Mouse (Mus musculus) thymus, postnatal 25 days (tissue): ENCODE measurements around the gene Agfg1.

Source experiments
- DNase-seq: peaks from one replicate; pipeline ENCODE4 v3.0.0; 2022

The Agfg1 gene

GRCm38 (mm10) chr1:82825783-82826182 lies 13.5 kb upstream of the Agfg1 start:
- DNase-seq, result no peak

GRCm38 (mm10) chr1:82826911-82827310 lies 12.4 kb upstream of the Agfg1 start:
- DNase-seq, result no peak

GRCm38 (mm10) chr1:82830771-82831170 lies 8.5 kb upstream of the Agfg1 start:
- no peak for DNase-seq

GRCm38 (mm10) chr1:82831547-82832240 lies 7.6 kb upstream of the Agfg1 start:
- DNase-seq, result no peak

DNA sequence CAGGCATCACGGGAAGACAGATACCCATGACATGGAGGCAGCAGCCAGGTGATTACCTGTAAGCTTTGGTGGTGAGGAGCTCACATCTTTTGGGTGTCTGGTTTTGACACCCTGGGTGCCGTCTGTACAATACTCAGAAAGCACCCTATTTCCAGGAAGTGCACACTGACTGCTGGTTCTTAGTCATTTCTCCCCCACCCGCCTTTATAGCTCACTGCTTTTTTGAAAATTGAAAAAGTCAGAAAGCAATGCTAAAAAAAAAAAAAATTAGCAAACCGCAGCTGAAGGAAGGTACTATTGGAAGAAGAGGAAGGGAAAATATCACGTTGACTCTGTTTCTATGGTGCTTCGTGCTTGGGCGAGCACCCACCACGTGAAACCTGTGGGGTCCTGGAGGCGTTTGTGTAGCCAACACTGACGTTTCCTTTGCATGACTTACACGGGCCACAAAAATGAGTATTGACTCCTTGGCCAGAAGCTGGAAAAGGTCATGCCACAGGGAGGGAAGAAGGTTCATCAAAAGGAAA lies 6.7 kb upstream of the Agfg1 start:
- peak; percentile 34 for DNase-seq

GRCm38 (mm10) chr1:82833501-82833900 lies 5.8 kb upstream of the Agfg1 start:
- no peak for DNase-seq

GRCm38 (mm10) chr1:82834572-82834971 lies 4.7 kb upstream of the Agfg1 start:
- no peak for DNase-seq

GRCm38 (mm10) chr1:82836342-82837217 lies 2.7 kb upstream of the Agfg1 start:
- no peak for DNase-seq

DNA sequence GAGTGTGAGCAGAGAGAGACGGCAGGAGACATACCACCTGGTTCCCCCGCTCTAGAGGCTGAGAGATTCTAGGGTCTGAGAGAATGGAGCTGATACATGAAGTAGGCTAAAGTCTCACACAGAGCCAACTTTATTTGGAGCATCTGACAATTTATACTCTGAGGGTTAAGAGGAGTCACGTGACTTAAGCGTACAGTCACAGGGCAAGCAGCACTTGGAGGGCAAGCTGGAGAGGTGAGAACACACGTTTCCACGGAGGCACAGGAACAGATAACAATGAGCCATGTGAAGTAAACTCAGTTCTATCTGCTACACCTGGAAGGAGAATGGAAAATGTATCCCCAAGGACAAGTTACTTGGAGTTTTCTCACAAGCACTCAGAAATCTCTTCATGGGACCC lies 1.7 kb upstream of the Agfg1 start:
- DNase-seq, result no peak

- no peak for DNase-seq
Measured at GRCm38 (mm10) chr1:82838469-82839295, 601 bp upstream of the Agfg1 start.

GRCm38 (mm10) chr1:82839614-82840421 lies 535 bp downstream of the Agfg1 start:
- no peak for DNase-seq

- DNase-seq, result no peak
Measured at GRCm38 (mm10) chr1:82855729-82856128, 16.4 kb downstream of the Agfg1 start.

DNA sequence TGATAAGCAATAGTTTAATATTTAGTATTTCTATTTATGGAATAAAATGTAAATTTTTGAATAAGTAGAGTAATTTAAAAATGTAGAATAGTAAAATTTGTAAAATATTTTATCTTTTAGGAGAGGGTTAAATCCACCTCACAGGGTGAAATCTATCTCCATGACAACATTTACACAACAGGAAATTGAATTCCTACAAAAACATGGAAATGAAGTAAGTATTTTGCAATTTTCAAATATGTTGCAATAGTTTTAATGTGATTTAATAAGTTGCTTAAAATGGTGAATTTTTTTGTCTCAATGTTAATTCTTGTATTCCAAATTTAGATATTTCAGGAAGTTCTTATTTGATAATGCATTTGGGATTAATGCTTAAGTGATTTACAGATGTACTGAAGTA lies 19.0 kb downstream of the Agfg1 start:
- no peak for DNase-seq

DNA sequence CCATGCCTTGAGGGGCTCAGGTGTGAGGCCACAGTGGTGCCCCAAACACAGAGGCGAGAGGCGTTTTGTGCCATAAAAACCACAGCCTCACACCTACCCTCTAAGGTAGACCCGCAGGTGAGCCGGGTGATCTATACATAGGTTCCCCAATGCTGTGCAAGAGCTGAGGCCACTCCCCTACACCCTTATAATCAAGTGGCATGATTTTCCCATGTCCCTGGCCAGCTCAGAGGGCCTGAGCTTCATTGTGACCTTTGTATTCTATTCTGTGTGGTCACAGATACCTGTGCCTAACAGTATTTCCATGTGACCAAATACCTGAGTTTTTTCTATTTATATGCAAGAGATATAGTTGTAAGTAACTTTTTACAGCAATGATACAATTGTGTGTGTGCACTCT lies 21.1 kb downstream of the Agfg1 start:
- no peak for DNase-seq

- no peak for DNase-seq
Measured at GRCm38 (mm10) chr1:82870202-82870601, 30.9 kb downstream of the Agfg1 start.

GRCm38 (mm10) chr1:82879172-82879571 lies 39.9 kb downstream of the Agfg1 start:
- DNase-seq, result no peak

- DNase-seq, result no peak
Measured at GRCm38 (mm10) chr1:82880196-82880595, 40.9 kb downstream of the Agfg1 start.

GRCm38 (mm10) chr1:82893269-82893668 lies 54.0 kb downstream of the Agfg1 start:
- no peak for DNase-seq

- peak; percentile 34 for DNase-seq
Measured at GRCm38 (mm10) chr1:82900567-82900966, 61.3 kb downstream of the Agfg1 start.

GRCm38 (mm10) chr1:82901201-82901600 lies 61.9 kb downstream of the Agfg1 start:
- no peak for DNase-seq

GRCm38 (mm10) chr1:82905886-82906285 lies 66.6 kb downstream of the Agfg1 start:
- no peak for DNase-seq

DNA sequence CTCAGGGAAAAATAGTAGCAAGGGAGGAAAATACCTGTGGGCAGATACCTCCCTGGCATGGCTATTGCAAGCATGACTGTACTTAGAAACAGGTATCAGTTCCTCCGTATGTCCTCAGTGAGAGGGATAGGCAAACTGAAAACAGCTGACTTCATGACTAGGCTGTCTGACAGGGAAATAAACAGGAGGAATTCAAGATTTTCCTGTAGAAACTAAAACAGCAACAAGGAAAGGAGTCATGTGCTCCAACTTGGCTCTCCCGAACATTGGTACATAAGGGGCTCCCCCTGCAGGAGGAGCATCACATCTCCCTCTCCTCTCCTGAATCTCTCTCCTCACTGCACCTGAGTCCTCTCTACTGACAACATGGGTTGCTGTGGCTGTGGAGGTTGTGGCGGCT lies 73.7 kb downstream of the Agfg1 start, which contains the start of gene A030005L19Rik:
Gene A030005L19Rik (plus strand): TSS at position 301 of the 400 bp plus-strand sequence.
- DNase-seq, result no peak
